Comparison of ENCODE assay signal across 9 mouse cellular contexts in genomic region chr12:30883986-30884621, GRCm38 (mm10). TPM values are rescaled to one million over a fixed set of nuclear protein-coding genes. Genes with fewer than 3 reads are reported as not detected.
A peak's percentile ranks its signal among the peaks of the same experiment; 100 is the strongest.
DNase-seq lines count a peak whose midpoint lies in the region; ATAC-seq and TF ChIP-seq lines count a peak whose summit lies in the region.
"Had no signal": no experiment of that assay in that cellular context is flagged by ENCODE, and none has a peak within 500 bp of the region (broad histone marks: within the 10 kb centered on the region; RNA-seq: fewer than 3 reads in every experiment).

Gene Alkal2, plus strand, starts transcription at chr12:30884322.

- TF ChIP-seq POLR2A in small intestine, adult 2 months (IDR thresholded peaks at IDR 0.05; ENCODE audit: low read depth, low read length): no peak

- WGBS in forebrain, embryonic 10.5 days: 1% methylated on average over 54 of the region's 58 CpGs
- WGBS in limb, embryonic 15.5 days: under 1% methylated on average over 48 of the region's 58 CpGs
- 2% methylated on average over 57 of the region's 58 CpGs for WGBS in small intestine, adult 2 months

- peaks cover 16% of the 10 kb centered on the region for H3K4me1 ChIP-seq in forebrain, embryonic 10.5 days
- H3K4me1 ChIP-seq in limb, embryonic 15.5 days: peaks cover 14% of the 10 kb centered on the region
- peaks cover 3% of the 10 kb centered on the region; the same call in 1 of the 2 replicates for H3K4me1 ChIP-seq in small intestine, adult 2 months (ENCODE audit: control insufficient read depth, insufficient read depth, insufficient read length, low read length)

- no peak for TF ChIP-seq CTCF in small intestine, adult 2 months (IDR thresholded peaks at IDR 0.05; ENCODE audit: extremely low read depth, insufficient read length, insufficient replicate concordance, low read depth, low read length)

- intact Hi-C loops in heart, postnatal 14 days (cut with DNase I): no loop called here

- peaks cover 70% of the 10 kb centered on the region for H3K27me3 ChIP-seq in forebrain, embryonic 10.5 days (ENCODE audit: poor library complexity, severe bottlenecking)
- peaks cover 57% of the 10 kb centered on the region for H3K27me3 ChIP-seq in limb, embryonic 15.5 days
- peaks cover 28% of the 10 kb centered on the region for H3K27me3 ChIP-seq in small intestine, adult 2 months (ENCODE audit: control insufficient read depth, insufficient read depth, low read length)

- H3K9ac ChIP-seq in limb, embryonic 15.5 days: peak within 1 kb of the TSS; percentile 35; the same call in 1 of the 2 replicates

- no peaks in the 10 kb centered on the region for H3K36me3 ChIP-seq in forebrain, embryonic 10.5 days (replicated peaks)
- H3K36me3 ChIP-seq in limb, embryonic 15.5 days: no peaks in the 10 kb centered on the region
- no peaks in the 10 kb centered on the region for H3K36me3 ChIP-seq in small intestine, adult 2 months (ENCODE audit: control insufficient read depth, insufficient read depth, low read length)

- ATAC-seq in limb, embryonic 15.5 days (ENCODE audit: insufficient number of reproducible peaks, low FRiP score, low TSS enrichment, low read depth): no peak
- no peak for ATAC-seq in monocyte, adult 5-6 weeks (replicated peaks; ENCODE audit: insufficient number of reproducible peaks, low FRiP score, low TSS enrichment, poor library complexity, severe bottlenecking)

- peak within 1 kb of the TSS; percentile 64 for H3K4me3 ChIP-seq in forebrain, embryonic 10.5 days
- H3K4me3 ChIP-seq in limb, embryonic 15.5 days: peak within 1 kb of the TSS; percentile 47
- peak within 1 kb of the TSS; percentile 41 for H3K4me3 ChIP-seq in small intestine, adult 2 months (ENCODE audit: low read depth, low read length)

- peak within 1 kb of the TSS; percentile 48; the same call in 1 of the 2 replicates for H3K27ac ChIP-seq in forebrain, embryonic 10.5 days
- H3K27ac ChIP-seq in limb, embryonic 15.5 days: no peak within 1 kb of the TSS
- no peak within 1 kb of the TSS for H3K27ac ChIP-seq in small intestine, adult 2 months (ENCODE audit: insufficient read depth, low read depth, low read length)

- no peaks in the 10 kb centered on the region for H3K9me3 ChIP-seq in forebrain, embryonic 10.5 days
- no peaks in the 10 kb centered on the region for H3K9me3 ChIP-seq in limb, embryonic 15.5 days

- peak; percentile 45 to 52 for DNase-seq in cerebellum, postnatal 10 days
- DNase-seq in cerebellum, adult 9-10 months: no peak
- peak; percentile 19 for DNase-seq in ES-CJ7 (ENCODE audit: low read depth, low spot score)
- DNase-seq in forebrain, embryonic 10.5 days (ENCODE audit: extremely low spot score, low spot score): peak; percentile 37
- peak; percentile 23 to 35 for DNase-seq in heart, postnatal 14 days

- peak within 1 kb of the TSS; percentile 97 for H3K4me2 ChIP-seq in limb, embryonic 15.5 days

RNA-seq across cellular contexts. Expression of gene Alkal2, which starts in this region (rescaled TPM):
- polyA plus RNA-seq in forebrain, embryonic 10.5 days (2016; fragmentation: Nextera tagmentation; extraction: Ambion mirVana): 3.2 and 5.0 TPM in 2 replicates
- under 1 TPM; 0.80 to 0.96 TPM for total RNA-seq in heart, postnatal 14 days (2021)
- 1.5 and 2.1 TPM in 2 replicates for polyA plus RNA-seq in limb, embryonic 15.5 days (2015; fragmentation: Nextera tagmentation; extraction: Ambion mirVana)
- 0.08 and 0.29 TPM in 2 replicates for polyA plus RNA-seq in small intestine, adult 2 months (2012; rRNA removed)
- total RNA-seq in monocyte, adult 5-6 weeks (2017): not detected in 3 replicates
- polyA plus RNA-seq: C2C12 had no signal

Comparison
In these comparisons a context has a peak if more than half of its experiments do, and no peak if none do; other contexts are left out.
1. Peak in DNase-seq in heart, postnatal 14 days; RNA of the gene not detected or under 1 TPM.